Mouse (Mus musculus): ENCODE measurements around the gene Syngr4.
"Not testable (repeated sequence)": the region's sequence is repeated elsewhere in the genome, so short reads cannot be mapped to it uniquely, and the experiment has no call there.

DNA sequence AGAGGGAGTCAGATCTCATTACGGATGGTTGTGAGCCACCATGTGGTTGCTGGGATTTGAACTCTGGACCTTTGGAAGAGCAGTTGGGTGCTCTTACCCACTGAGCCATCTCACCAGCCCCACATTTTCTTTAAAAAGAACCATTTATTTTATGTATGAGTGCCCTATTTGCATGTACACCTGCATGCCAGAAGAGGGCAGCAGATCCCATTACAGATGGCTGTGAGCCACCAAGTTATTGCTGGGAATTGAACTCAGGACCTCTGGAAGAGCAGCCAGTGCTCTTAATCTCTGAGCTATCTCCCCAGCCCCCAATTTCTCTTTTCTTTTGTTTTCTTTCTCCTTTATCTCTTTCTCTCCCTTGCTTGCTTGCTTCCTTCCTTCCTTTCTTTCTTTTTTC, 46.8 kb upstream of the Syngr4 start:
- not testable (repeated sequence) for TF ChIP-seq GATA1 (IDR thresholded peaks at IDR 0.05; ENCODE audit: borderline replicate concordance, low read length); FLI1 (IDR thresholded peaks at IDR 0.05; ENCODE audit: low read length)
